In the genomic region with DNA sequence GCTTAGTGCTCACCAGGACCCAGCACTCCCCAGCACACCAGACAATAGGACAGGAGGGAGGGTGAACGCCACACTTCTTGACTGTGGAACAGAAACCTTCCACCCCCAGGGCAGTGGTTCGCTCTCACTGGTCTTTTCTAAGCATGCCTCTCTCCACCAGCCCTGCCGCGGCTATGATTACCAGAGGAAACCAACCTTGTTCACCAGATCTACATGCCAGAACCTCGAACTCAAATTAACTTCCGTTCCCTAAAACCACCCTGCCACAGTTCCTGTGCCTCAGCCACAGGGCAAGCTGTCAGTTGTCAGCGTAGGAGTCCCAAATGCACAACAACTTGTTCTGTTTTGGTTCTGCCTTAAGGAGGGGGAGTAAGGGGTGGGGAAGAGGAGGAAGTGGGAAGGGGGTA, we compare ENCODE assay signal across 8 mouse cellular contexts. TPM values are rescaled to one million over a fixed set of nuclear protein-coding genes. Genes with fewer than 3 reads are reported as not detected.
DNase-seq lines count a peak whose midpoint lies in the region; ATAC-seq and TF ChIP-seq lines count a peak whose summit lies in the region.

No protein-coding gene starts in this region.

- peak; percentile 2 for DNase-seq in kidney, adult 9 months
- no peak for DNase-seq in kidney, adult 11 months
- no peak for DNase-seq in urinary bladder, postnatal 14 days (ENCODE audit: low spot score)
- DNase-seq in left cerebral cortex, adult 2 months (ENCODE audit: extremely low spot score in 1 of 2, low spot score in 2 of 2), result no peak
- no peak for DNase-seq in frontal cortex, postnatal 10 days (ENCODE audit: low spot score in 2 of 2)

- 13% methylated on average over 7 of the region's 7 CpGs for WGBS in intestine, postnatal 0 days
- 5% methylated on average over 7 of the region's 7 CpGs for WGBS in midbrain, embryonic 16.5 days

- peak; percentile 88 for ATAC-seq in common myeloid progenitor, adult 5-6 weeks (replicated peaks; ENCODE audit: low read depth, poor library complexity, severe bottlenecking)
- no peak for ATAC-seq in intestine, postnatal 0 days
- no peak for ATAC-seq in midbrain, embryonic 16.5 days

- H3K4me1 ChIP-seq in intestine, postnatal 0 days (replicated peaks; ENCODE audit: control insufficient read depth, insufficient read depth, low read length), result no peaks in the 10 kb centered on the region
- peaks cover 2% of the 10 kb centered on the region; the same call in 1 of the 2 replicates for H3K4me1 ChIP-seq in midbrain, embryonic 16.5 days (ENCODE audit: control insufficient read depth, insufficient read depth, low read length)

- no peaks in the 10 kb centered on the region for H3K36me3 ChIP-seq in intestine, postnatal 0 days (ENCODE audit: control insufficient read depth, insufficient read depth)
- H3K36me3 ChIP-seq in midbrain, embryonic 16.5 days (ENCODE audit: control insufficient read depth, insufficient read depth, low read length), result no peaks in the 10 kb centered on the region

- H3K9me3 ChIP-seq in intestine, postnatal 0 days (ENCODE audit: control insufficient read depth), result no peaks in the 10 kb centered on the region
- H3K9me3 ChIP-seq in midbrain, embryonic 16.5 days (replicated peaks; ENCODE audit: control insufficient read depth, low read length, poor library complexity, severe bottlenecking), result no peaks in the 10 kb centered on the region

- no peak for TF ChIP-seq CTCF in intestine, postnatal 0 days (IDR thresholded peaks at IDR 0.05; ENCODE audit: low read depth)
- TF ChIP-seq CTCF in left cerebral cortex, adult 2 months (IDR thresholded peaks at IDR 0.05), result no peak

- H3K27me3 ChIP-seq in intestine, postnatal 0 days (replicated peaks; ENCODE audit: control insufficient read depth, insufficient read depth, low read length), result no peaks in the 10 kb centered on the region
- no peaks in the 10 kb centered on the region for H3K27me3 ChIP-seq in midbrain, embryonic 16.5 days (ENCODE audit: control insufficient read depth, insufficient read depth, low read depth, low read length)

- intact Hi-C loops in left cerebral cortex, adult 2 months (cut with DNase I), result loop anchor here (2.0 kb wide), 1 partner anchor 92 kb away; no protein-coding TSS in a partner anchor

- H3K27ac ChIP-seq in intestine, postnatal 0 days (ENCODE audit: low read depth, low read length), result no peak overlapping the region
- no peak overlapping the region for H3K27ac ChIP-seq in midbrain, embryonic 16.5 days (ENCODE audit: low read length)
- H3K27ac ChIP-seq in left cerebral cortex, adult 2 months, result no peak overlapping the region

- H3K9ac ChIP-seq in intestine, postnatal 0 days (ENCODE audit: low read depth, low read length), result no peak overlapping the region
- H3K9ac ChIP-seq in midbrain, embryonic 16.5 days (ENCODE audit: low read depth, low read length), result no peak overlapping the region

- H3K4me2 ChIP-seq in intestine, postnatal 0 days (replicated peaks; ENCODE audit: low read depth), result peak overlapping the region; percentile 13; the same call in 1 of the 2 replicates
- H3K4me2 ChIP-seq in midbrain, embryonic 16.5 days (ENCODE audit: low read length), result peak overlapping the region; percentile 31

- H3K4me3 ChIP-seq in intestine, postnatal 0 days (ENCODE audit: low read depth, low read length), result no peak overlapping the region
- H3K4me3 ChIP-seq in midbrain, embryonic 16.5 days (ENCODE audit: low read depth, low read length), result no peak overlapping the region
- H3K4me3 ChIP-seq in left cerebral cortex, adult 2 months, result no peak overlapping the region

RNA-seq across cellular contexts. Expression of gene Prss39, which starts 12.4 kb away (rescaled TPM):
- total RNA-seq in common myeloid progenitor, adult 5-6 weeks (2017), result not detected in 2 replicates
- not detected in 2 replicates for polyA plus RNA-seq in intestine, postnatal 0 days (2015; fragmentation: Nextera tagmentation; extraction: Ambion mirVana)
- polyA plus RNA-seq in midbrain, embryonic 16.5 days (2015; fragmentation: Nextera tagmentation; extraction: Ambion mirVana), result not detected in 2 replicates
- total RNA-seq in left cerebral cortex, adult 2 months (2021), result not detected

RNA-seq across cellular contexts. Expression of gene Cfc1, which starts 24.9 kb away (rescaled TPM):
- not detected in 2 replicates for total RNA-seq in common myeloid progenitor, adult 5-6 weeks (2017)
- polyA plus RNA-seq in intestine, postnatal 0 days (2015; fragmentation: Nextera tagmentation; extraction: Ambion mirVana), result not detected in 2 replicates
- polyA plus RNA-seq in midbrain, embryonic 16.5 days (2015; fragmentation: Nextera tagmentation; extraction: Ambion mirVana), result 0.60 TPM in 1 of 2 replicates, not detected in the other
- not detected for total RNA-seq in left cerebral cortex, adult 2 months (2021)

RNA-seq across cellular contexts. Expression of gene Prss40, which starts 50.2 kb away (rescaled TPM):
- total RNA-seq in common myeloid progenitor, adult 5-6 weeks (2017), result not detected in 2 replicates
- not detected in 2 replicates for polyA plus RNA-seq in intestine, postnatal 0 days (2015; fragmentation: Nextera tagmentation; extraction: Ambion mirVana)
- 0.25 TPM in 1 of 2 replicates, not detected in the other for polyA plus RNA-seq in midbrain, embryonic 16.5 days (2015; fragmentation: Nextera tagmentation; extraction: Ambion mirVana)
- not detected for total RNA-seq in left cerebral cortex, adult 2 months (2021)

RNA-seq across cellular contexts. Expression of gene Ptpn18, which starts 51.0 kb away (rescaled TPM):
- 299 and 432 TPM in 2 replicates for total RNA-seq in common myeloid progenitor, adult 5-6 weeks (2017)
- polyA plus RNA-seq in intestine, postnatal 0 days (2015; fragmentation: Nextera tagmentation; extraction: Ambion mirVana), result 35.3 and 40.4 TPM in 2 replicates
- polyA plus RNA-seq in midbrain, embryonic 16.5 days (2015; fragmentation: Nextera tagmentation; extraction: Ambion mirVana), result 2.9 and 3.4 TPM in 2 replicates
- total RNA-seq in left cerebral cortex, adult 2 months (2021), result 1 to 10 TPM; 4.7 to 6.0 TPM
